Mouse (Mus musculus) retina, postnatal 1 day (tissue): ENCODE measurements at regions not wholly inside any gene's neighbourhood (a gene's known extent, or its start where the extent isn't known, plus 50 kb on each side); places are given as distances from the start of the nearest gene placed in this dataset.

Experiments
- DNase-seq: peaks from one replicate; pipeline ENCODE4 v3.0.0-alpha.2; 2012

- no peak for DNase-seq
Measured at GRCm38 (mm10) chrX:112984668-112985067, 200.6 kb downstream of the Chm start.

GRCm38 (mm10) chrX:112984073-112984472 is 201.2 kb downstream of the Chm start:
- DNase-seq, result no peak

- peak; percentile 40 for DNase-seq
Measured at GRCm38 (mm10) chrX:112978583-112978982, 206.7 kb downstream of the Chm start.

- DNase-seq, result no peak
Measured at GRCm38 (mm10) chrX:112964093-112964492, 221.2 kb downstream of the Chm start.

- DNase-seq, result peak; percentile 4
Measured at GRCm38 (mm10) chrX:112949792-112950191, 235.5 kb downstream of the Chm start.

- no peak for DNase-seq
Measured at GRCm38 (mm10) chrX:112947521-112947920, 237.8 kb downstream of the Chm start.

GRCm38 (mm10) chrX:112925542-112926182 is 227.2 kb upstream of the Pof1b start:
- no peak for DNase-seq

GRCm38 (mm10) chrX:112903631-112904410 is 205.4 kb upstream of the Pof1b start:
- peak; percentile 44 for DNase-seq

GRCm38 (mm10) chrX:112886539-112886938 is 188.1 kb upstream of the Pof1b start:
- no peak for DNase-seq
